Mouse (Mus musculus): ENCODE data around the gene Lrp11.
A peak's percentile ranks its signal among the peaks of the same experiment; 100 is the strongest.

The Lrp11 gene

DNA sequence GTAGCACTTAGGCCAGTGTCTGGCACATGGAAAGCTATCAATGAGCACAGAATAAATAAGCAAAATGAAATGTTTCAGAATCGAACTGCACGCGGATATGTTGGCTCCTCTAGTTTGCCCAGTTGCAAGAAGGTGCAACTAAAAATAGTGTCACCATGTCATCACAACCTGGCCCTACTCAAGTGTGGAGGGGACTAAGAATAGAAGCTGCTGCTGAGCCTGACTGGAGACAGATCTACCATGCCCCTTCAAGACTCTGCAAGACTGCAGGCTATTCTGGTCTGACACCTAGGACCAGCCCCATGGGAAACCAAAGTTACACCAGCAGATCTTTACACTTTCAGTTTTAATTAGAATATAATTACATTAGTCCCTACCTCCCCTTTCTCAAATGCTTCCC, 32.8 kb downstream of the Lrp11 start:
- DNase-seq (ENCODE audit: extremely low read depth, low read depth, low spot score) = no peak

DNA sequence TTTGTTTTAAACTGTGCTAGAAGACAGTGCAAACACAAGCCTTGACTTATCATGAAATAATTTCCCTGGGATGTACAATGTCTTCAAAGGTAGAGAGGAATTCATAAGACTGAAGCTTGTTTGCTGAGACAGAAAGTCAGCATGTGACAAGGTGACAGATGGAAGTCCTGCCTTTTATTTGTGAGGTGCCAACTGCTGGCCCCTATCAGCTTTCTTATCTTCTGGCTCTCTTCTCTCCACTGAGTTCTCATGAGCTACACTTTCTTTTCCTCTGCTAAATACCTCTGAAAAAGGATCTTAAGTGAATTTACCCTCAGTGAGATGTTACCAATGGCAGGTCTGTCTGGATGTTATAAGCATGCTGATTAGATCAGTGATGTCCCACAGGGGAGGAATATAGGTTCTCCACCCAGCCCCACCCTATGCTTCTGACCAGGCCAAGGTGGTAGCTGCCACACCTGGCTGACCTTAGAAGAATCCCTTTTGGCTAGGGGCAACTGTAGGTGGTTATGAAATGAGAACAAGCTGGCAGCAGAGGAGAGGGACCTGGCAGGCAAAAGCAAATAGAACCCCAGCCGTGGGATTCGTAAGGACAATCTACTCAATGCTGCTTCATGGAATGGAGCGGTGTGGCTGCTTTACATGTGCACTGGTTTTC, 34.4 kb downstream of the Lrp11 start:
- no peak for DNase-seq (ENCODE audit: extremely low read depth, low read depth, low spot score)

DNA sequence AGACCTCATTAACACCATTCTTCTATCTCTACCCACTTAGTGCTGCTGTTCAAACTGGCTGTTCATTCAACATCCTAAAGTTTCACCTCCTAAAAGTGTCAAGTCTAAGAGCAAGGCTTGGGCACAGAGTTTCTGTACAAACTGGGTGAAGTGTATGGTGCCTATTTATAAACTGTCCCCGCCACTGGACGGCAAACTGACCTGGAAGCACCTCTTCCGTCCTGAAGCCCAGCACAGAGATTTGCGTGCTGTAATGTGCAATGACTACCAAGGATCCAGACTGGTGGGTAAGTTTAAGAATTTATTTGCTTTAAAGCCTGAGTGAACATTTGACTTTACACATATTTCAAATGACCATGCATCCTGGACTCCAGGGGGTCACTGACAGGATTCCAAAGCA, 39.5 kb downstream of the Lrp11 start:
- no peak for DNase-seq (ENCODE audit: extremely low read depth, low read depth, low spot score)

DNA sequence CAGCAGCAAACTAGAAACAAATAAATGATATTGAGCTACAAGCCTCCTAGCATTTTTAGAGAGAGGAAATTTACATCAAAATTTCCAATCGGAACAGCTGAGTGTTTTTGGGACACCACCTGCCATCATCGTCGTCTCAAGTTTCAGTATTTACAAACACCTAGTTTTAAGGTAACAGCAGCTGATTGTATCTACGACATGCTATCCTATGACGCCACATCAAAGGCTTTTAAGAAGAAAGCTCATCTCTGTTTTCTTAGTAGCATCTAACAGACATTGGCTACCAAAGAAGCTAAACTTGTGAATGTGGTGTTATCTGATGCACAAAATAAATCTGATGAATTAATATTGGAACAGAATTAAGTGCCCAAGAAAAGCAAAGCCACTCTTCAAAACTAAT, 40.7 kb downstream of the Lrp11 start:
- no peak for DNase-seq (ENCODE audit: extremely low read depth, low read depth, low spot score)

DNA sequence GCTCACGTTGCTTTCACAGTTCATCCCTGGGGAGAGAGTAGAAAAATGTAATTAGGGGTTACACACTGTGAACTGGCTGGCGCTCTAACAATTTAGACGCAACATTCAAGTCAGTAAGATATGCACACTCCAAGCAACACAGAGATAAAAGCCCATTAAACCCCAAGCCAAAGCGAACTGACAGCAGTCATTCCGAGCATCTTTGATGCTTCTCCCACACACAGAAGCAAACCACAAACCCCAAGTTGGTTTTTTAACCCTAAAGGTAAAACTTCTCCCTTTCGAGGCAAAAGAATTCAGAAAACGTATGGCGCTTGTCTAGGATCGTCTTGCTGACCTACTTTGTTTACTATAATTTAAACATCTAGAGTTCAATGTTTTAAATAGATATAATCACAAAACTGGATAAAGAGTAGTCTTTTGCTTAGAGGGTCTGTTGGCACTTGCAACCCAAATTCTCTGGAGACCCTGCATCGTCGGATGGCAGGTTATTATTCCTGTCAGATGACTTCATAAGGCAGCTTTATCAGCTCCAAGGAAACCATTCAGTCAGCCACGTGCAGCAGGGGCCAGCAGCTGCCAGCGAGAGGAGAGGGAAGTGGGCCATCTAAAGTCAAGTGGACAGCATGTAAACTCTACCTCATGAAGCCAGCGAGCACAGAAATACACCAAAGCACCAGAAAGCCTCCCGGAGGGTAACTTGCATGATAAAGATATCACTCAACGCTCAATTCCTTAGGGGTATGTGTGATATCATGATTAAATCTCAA, 41.5 kb downstream of the Lrp11 start:
- no peak for DNase-seq (ENCODE audit: extremely low read depth, low read depth, low spot score)

DNA sequence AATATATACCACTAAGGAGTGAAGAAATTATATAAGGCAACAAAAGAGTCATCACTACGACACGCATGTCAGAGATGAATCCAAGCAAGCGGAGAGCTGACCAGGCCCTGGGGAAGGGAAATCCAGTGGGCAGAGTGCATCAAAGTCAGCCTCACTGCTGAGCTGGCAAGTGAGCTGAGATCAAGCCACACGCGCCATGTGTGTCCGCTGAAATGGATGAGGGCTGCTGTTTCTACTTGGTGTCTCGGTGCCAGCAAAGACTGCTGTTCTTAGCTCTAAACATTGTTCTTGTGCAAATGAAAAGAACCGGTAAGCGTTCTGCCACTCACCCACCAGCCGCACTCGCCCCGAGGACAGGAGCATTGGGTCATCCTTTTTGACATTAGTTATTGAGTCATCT, 50.8 kb downstream of the Lrp11 start:
- no peak for DNase-seq (ENCODE audit: extremely low read depth, low read depth, low spot score)

DNA sequence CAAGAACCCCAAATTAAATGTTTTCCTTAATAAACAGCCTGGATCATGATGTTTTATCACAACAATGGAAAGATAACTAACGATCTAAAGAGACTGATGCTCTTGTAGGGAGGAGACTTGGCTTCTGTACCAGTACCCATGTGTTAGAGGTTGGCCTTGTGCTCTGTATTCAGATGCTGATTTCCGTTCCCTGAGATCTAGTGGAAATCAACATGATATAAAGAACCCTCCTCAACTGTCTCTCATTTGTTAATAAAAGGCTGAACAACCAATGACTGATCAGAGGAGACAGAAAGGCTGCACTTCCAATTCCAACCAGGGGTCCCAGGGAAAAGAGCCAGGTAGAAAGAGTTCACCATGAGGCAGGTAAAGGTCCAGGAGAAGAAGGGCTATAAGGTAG, 56.3 kb downstream of the Lrp11 start:
- DNase-seq (ENCODE audit: extremely low read depth, low read depth, low spot score) = no peak

DNA sequence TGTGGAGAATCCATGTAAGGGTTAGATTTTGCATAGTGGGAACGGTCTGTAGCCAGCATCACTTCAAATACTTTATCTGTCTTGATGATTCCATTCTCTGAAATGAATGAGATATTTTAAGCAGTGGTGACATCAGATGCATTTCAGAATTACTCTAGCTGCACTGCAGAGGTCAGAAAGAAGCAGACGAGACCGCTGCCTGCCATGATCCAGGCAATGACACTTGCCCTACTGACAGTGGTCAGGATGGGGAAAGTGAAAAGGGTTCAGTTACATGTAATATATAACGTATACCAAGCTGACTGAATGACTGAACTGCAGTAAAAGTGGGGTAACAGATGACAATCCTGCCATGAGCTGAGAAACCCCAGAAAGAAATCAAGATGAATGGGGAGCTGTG, 59.5 kb downstream of the Lrp11 start:
- DNase-seq (ENCODE audit: extremely low read depth, low read depth, low spot score) = no peak

DNA sequence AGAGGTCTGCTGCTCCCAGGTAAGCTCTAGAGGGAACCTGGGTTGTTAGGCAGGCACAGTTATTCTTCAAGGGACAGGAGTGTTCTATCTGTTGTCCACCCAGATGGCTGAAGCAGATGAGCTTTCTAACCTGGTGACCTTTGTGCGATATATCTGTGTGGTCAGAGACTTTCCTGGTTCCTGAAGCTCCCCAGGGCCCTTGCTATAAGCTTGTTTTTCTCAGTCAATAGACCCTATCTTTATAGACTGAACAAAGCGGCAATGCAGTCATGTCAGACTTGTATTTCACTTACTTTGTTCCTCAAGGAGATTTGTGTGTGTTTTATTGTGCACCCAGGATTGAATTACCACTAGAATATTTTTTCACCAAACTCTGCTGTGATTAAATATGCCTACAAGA, 61.5 kb downstream of the Lrp11 start:
- DNase-seq (ENCODE audit: extremely low read depth, low read depth, low spot score) = no peak

DNA sequence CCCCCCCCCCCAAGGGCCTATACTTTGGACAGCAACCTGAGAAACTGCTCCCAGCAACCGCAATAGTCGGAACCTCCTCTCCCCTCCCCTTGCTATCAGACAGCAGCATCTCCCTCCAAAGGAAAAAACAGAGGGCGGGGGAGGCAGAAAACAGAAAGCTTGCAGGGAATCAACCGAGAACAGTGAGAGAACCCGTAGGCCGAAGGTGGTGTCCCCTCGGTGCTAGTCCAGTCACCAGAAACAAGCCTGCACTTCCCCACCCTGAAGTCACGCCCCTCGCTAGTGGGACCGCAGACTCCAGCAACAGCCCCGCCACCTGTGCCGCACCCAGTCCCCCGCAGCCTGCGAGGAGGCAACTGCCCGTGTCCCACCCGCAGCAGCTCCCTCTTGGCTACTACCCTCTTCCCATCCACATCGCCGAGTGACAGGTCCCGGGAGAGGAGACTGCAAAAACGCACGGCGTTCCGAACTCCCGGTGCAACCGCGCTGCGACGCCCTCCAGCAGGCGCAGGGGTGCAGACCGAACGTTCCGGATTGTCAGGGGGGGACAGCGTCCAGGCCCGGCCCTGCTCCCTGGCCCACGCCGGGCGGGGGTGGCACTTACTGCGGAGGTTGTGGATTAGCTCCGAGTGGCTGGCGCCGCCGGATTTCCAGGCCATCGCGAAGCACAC, 73.0 kb downstream of the Lrp11 start:
- DNase-seq (ENCODE audit: extremely low read depth, low read depth, low spot score) = no peak

DNA sequence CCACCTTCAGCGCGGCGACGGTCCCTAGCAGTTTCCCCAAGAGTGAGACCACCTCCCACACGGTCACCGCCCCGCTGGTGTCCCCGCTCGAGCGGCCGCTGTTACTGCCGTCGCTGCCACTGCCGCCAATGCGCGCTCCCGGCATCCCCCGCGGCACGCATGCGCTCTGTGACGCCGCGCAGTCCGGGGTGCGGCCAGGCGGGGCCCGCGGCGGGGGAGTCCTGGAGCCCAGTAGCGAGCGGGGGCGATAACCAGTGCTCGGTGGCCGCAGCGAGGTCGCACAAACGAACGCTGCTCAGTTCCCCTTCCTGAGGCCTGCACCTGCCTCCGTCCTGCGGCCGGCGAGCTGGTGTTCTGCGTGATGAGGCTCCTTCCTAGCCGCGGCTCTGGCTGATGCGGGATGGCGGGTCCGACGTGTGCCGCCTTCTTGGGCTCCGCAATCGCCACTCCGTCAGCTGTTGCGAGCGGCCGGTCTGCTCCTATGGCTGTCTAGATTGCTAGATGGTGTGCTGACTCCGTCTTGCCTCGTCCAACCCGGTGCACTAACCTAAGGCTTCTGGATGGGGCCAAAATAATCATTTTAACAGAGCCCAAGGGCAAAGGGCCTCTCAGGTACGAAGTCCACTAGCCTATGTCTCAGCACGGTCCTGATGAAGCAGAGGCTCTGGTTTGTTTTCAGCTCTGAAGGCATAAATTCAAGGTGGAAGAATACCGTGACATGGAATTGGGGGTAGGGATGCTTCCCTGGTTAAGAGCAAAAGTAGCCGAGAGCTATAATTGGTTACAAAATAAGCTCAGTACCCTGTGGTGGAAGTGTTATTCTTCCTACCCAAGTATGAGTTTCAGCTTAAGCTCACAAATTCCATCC, 73.8 kb downstream of the Lrp11 start:
- DNase-seq (ENCODE audit: extremely low read depth, low read depth, low spot score) = no peak

DNA sequence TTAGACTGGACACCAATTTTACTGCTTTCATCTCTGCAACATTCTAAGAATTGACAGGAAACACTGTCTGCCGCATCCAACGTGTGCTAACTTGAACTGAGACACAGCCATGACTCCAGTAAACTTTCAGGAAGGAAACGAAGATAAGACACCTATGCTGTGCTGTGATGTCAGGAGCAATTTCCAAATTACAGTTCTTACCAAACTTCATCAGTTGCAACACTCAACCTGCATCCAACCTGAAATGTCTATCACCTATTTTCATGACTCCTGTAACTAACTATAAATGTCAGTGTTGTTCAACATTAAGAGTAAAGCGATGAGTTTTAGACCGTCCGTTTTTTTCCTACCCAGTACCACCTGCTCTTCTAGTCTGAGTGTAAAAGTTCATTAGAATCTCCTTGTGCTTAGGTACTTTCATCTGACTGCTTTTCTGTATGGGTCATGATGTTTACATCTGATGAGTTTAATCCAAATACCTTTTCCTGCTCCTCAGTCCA, 74.5 kb downstream of the Lrp11 start:
- DNase-seq (ENCODE audit: extremely low read depth, low read depth, low spot score) = peak; percentile 36

DNA sequence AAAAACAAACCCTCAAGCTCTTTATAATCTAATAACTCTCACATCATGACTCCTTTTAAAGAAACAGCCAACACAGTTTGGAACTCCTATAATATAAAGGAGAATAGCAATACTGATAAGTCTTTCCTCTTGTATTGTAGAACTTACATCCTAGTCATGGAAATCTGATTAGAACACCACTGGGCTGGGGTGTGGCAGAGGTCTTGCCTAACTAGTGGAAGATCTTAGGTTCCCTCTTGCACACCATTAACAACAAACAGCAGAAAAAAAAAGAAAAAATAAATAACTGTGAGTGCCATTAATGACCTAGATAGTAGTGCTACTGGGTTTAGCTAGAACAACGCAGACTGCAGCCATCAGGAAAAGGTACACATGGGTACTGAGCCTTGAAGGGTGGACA, 75.3 kb downstream of the Lrp11 start:
- DNase-seq (ENCODE audit: extremely low read depth, low read depth, low spot score) = no peak

DNA sequence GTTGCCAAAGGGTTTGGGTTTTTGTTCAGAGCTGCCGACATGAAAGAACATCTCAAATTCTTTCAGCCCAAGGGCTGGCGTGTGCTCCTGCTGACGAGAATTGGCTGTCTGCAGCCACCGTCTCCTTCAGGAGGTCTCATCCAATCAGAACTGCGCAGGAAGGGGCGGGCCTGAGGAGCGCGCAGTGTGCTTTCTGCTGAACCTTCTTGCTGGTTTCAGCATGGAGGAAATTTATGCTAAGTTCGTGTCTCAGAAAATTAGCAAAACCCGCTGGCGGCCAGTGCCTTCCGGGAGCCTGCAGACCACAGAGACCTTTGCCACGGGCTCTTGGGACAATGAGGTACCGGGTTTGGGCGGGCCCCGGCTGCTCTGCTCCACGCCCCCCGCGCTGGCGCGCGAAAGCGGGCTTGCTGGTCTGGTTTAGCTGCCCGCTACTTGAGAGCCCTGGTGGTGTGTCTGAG, 77.8 kb downstream of the Lrp11 start, which contains the start of gene Nup43:
Gene Nup43, plus strand, starts transcription at position 162 of the 461 bp plus-strand sequence.
- peak; percentile 43 for DNase-seq (ENCODE audit: extremely low read depth, low read depth, low spot score)

DNA sequence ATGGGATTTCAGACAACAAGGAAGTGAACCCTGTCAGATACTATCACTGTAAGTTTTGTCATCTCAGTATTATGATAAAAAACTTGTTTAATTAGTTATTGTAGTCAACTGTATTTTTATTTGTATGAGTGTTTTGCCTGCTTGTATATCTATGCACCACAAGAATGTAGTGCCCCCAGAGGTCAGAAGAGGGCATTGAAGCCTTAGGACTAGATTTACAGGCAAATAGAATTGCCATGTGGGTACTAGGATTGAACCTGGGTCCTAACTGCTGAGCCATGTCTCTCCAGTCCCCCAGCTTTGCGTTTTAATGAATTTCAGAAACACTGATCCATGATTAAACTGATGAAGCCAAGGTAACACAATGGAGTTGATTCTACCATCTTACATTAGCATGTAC, 84.1 kb downstream of the Lrp11 start:
- DNase-seq (ENCODE audit: extremely low read depth, low read depth, low spot score) = no peak
